Mouse (Mus musculus): Measurements from ENCODE around the gene Hpd. TPM values are rescaled to one million over a fixed set of nuclear protein-coding genes. Genes with fewer than 3 reads are reported as not detected.

Gene Hpd
- polyA plus RNA-seq, 1 experiment from 2014 or later, result not detected

GRCm38 (mm10) chr5:123142161-123143157 is 40.1 kb downstream of the Hpd start, which contains the start of gene Setd1b:
TSS of gene Setd1b (plus strand) at chr5:123142193.
- WGBS, result under 1% methylated on average over 88 of the region's 103 CpGs
- Histone ChIP-seq H3K27me3 (ENCODE audit: low read depth, poor library complexity, severe bottlenecking) (no peaks in the 10 kb centered on the region), H3K9me3 (replicated peaks) (no peaks in the 10 kb centered on the region), H3K27ac (peak within 1 kb of the TSS; percentile 100), H3K36me3 (peaks cover 37% of the 10 kb centered on the region), H3K4me1 (peaks cover 53% of the 10 kb centered on the region), H3K4me3 (peak within 1 kb of the TSS; percentile 99)
- DNase-seq (ENCODE audit: low spot score), result peak; percentile 60

GRCm38 (mm10) chr5:123141555-123142160 is 40.9 kb downstream of the Hpd start:
- peak; percentile 76 for DNase-seq (ENCODE audit: low spot score)
- Histone ChIP-seq H3K4me3 (peak overlapping the region; percentile 99), H3K27ac (peak overlapping the region; percentile 100), H3K4me1 (peaks cover 60% of the 10 kb centered on the region), H3K9me3 (replicated peaks) (no peaks in the 10 kb centered on the region), H3K27me3 (ENCODE audit: low read depth, poor library complexity, severe bottlenecking) (no peaks in the 10 kb centered on the region), H3K36me3 (peaks cover 33% of the 10 kb centered on the region)
- WGBS, result under 1% methylated on average over 38 of the region's 38 CpGs

GRCm38 (mm10) chr5:123140694-123141554 is 41.6 kb downstream of the Hpd start:
- Histone ChIP-seq H3K27me3 (ENCODE audit: low read depth, poor library complexity, severe bottlenecking) (no peaks in the 10 kb centered on the region), H3K4me1 (peaks cover 62% of the 10 kb centered on the region), H3K4me3 (peak overlapping the region; percentile 99), H3K9me3 (replicated peaks) (no peaks in the 10 kb centered on the region), H3K27ac (peak overlapping the region; percentile 100), H3K36me3 (peaks cover 28% of the 10 kb centered on the region)
- DNase-seq (ENCODE audit: low spot score), result peak; percentile 92
- WGBS, result under 1% methylated on average over 31 of the region's 31 CpGs

- Histone ChIP-seq H3K4me3 (peak overlapping the region; percentile 99), H3K9me3 (replicated peaks) (no peaks in the 10 kb centered on the region), H3K27me3 (ENCODE audit: low read depth, poor library complexity, severe bottlenecking) (no peaks in the 10 kb centered on the region), H3K4me1 (peaks cover 62% of the 10 kb centered on the region), H3K27ac (peak overlapping the region; percentile 100), H3K36me3 (peaks cover 29% of the 10 kb centered on the region)
- DNase-seq (ENCODE audit: low spot score), result peak; percentile 60
- WGBS, result under 1% methylated on average over 28 of the region's 28 CpGs
Measured at GRCm38 (mm10) chr5:123139722-123140627, 42.6 kb downstream of the Hpd start.

- H3K27ac ChIP-seq, result peak overlapping the region; percentile 100
- no peaks in the 10 kb centered on the region for H3K9me3 ChIP-seq (replicated peaks)
- H3K27me3 ChIP-seq (ENCODE audit: low read depth, poor library complexity, severe bottlenecking), result no peaks in the 10 kb centered on the region
- H3K36me3 ChIP-seq, result peaks cover 29% of the 10 kb centered on the region
- under 1% methylated on average over 39 of the region's 39 CpGs for WGBS
- peak overlapping the region; percentile 99 for H3K4me3 ChIP-seq
- H3K4me1 ChIP-seq, result peaks cover 62% of the 10 kb centered on the region
- DNase-seq (ENCODE audit: low spot score), result peak; percentile 82
Measured at GRCm38 (mm10) chr5:123138953-123139721, 43.4 kb downstream of the Hpd start.

- under 1% methylated on average over 40 of the region's 40 CpGs for WGBS
- H3K27ac ChIP-seq, result peak overlapping the region; percentile 100
- H3K4me1 ChIP-seq, result peaks cover 62% of the 10 kb centered on the region
- H3K27me3 ChIP-seq (ENCODE audit: low read depth, poor library complexity, severe bottlenecking), result no peaks in the 10 kb centered on the region
- peaks cover 35% of the 10 kb centered on the region for H3K36me3 ChIP-seq
- peak; percentile 88 for DNase-seq (ENCODE audit: low spot score)
- H3K9me3 ChIP-seq (replicated peaks), result no peaks in the 10 kb centered on the region
- peak overlapping the region; percentile 99 for H3K4me3 ChIP-seq
Measured at GRCm38 (mm10) chr5:123138230-123138911, 44.2 kb downstream of the Hpd start.

GRCm38 (mm10) chr5:123137910-123138229 is 44.7 kb downstream of the Hpd start:
- Histone ChIP-seq H3K27ac (peak overlapping the region; percentile 100), H3K27me3 (ENCODE audit: low read depth, poor library complexity, severe bottlenecking) (no peaks in the 10 kb centered on the region), H3K9me3 (replicated peaks) (no peaks in the 10 kb centered on the region), H3K36me3 (peaks cover 39% of the 10 kb centered on the region), H3K4me1 (peaks cover 63% of the 10 kb centered on the region), H3K4me3 (peak overlapping the region; percentile 99)
- WGBS, result under 1% methylated on average over 6 of the region's 6 CpGs
- DNase-seq (ENCODE audit: low spot score), result no peak

- H3K36me3 ChIP-seq, result peaks cover 39% of the 10 kb centered on the region
- peaks cover 68% of the 10 kb centered on the region for H3K4me1 ChIP-seq
- DNase-seq (ENCODE audit: low spot score), result peak; percentile 84
- H3K27me3 ChIP-seq (ENCODE audit: low read depth, poor library complexity, severe bottlenecking), result no peaks in the 10 kb centered on the region
- peak overlapping the region; percentile 99 for H3K4me3 ChIP-seq
- WGBS, result 2% methylated on average over 20 of the region's 20 CpGs
- peak overlapping the region; percentile 100 for H3K27ac ChIP-seq
- H3K9me3 ChIP-seq (replicated peaks), result no peaks in the 10 kb centered on the region
Measured at GRCm38 (mm10) chr5:123137044-123137909, 45.2 kb downstream of the Hpd start.

GRCm38 (mm10) chr5:123136361-123137043 is 46.0 kb downstream of the Hpd start:
- Histone ChIP-seq H3K4me1 (peaks cover 76% of the 10 kb centered on the region), H3K27me3 (ENCODE audit: low read depth, poor library complexity, severe bottlenecking) (no peaks in the 10 kb centered on the region; the same call in 1 of the 2 replicates), H3K27ac (peak overlapping the region; percentile 100), H3K9me3 (replicated peaks) (no peaks in the 10 kb centered on the region), H3K36me3 (peaks cover 39% of the 10 kb centered on the region), H3K4me3 (peak overlapping the region; percentile 99)
- WGBS, result under 1% methylated on average over 13 of the region's 13 CpGs
- peak; percentile 83 for DNase-seq (ENCODE audit: low spot score)

Measured in limb, embryonic 10.5 days (tissue).